Mouse (Mus musculus) urinary bladder, postnatal 36 days (tissue): ENCODE measurements around the gene Zfyve28.

Experiments
- DNase-seq, 2 experiments: peaks; one replicate each; pipeline ENCODE4 v3.0.0; 2022; ENCODE audit warnings: low spot score in 2 of 2, mixed read lengths in 1 of 2

Zfyve28 gene

DNA sequence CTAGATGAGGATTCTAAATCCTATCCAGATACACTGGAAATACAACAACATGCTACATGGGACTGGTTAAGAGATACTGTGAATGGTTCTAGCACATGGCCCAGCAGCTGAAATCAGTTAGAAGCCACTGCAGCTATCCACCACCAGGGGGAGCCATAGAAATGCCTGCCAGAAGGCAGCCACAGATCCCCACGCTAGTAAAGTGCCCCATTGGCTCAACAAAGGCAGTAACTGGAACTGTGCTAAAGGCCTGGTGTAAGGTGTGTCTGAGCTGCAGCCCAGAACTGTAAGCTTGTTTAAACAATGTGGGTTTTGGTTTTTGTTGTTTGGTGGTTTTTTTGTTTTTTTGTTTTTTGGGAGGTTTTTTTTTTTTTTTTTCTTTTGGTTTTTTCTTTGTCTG lies 78.0 kb downstream of the Zfyve28 start:
- DNase-seq: peak; percentile 71 to 78

DNA sequence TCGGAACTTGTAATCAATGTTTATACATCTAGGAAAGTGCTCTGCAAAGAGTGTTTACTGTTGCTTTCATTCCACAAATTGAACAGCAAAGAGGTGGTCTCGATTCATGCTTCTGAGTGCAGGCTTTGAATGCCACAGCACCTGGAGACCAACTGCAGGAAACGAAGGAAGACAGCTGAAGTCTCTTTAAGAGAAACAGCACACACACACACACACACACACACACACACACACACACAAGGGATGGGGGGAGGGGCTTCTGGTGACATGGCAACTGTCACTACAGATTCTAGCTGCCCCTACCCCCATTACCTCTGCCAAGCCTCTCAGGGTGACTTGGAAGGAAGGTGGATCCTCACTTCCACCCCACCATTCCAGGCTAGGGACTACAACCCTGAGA lies 80.7 kb downstream of the Zfyve28 start:
- DNase-seq: no peak

- no peak for DNase-seq
Measured at GRCm38 (mm10) chr5:34205788-34206187, 82.5 kb downstream of the Zfyve28 start.

DNA sequence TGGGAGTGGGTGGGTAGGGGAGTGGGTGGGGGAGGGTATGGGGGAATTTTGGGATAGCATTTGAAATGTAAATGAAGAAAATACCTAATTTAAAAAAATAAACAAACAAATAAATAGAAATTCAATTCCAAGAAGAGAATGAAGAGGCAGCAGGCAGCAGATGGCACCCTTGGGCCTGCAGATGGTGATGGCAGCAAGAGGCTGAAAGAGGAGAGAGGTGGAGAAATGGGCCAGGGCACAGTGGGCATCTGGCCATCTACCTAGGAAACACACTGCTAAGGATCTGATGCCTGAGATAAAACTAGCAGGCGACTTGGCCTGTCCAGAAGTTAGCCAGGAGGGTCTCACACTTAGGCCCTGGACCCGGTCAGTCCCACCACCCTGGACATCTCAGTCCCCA lies 83.3 kb downstream of the Zfyve28 start:
- no peak for DNase-seq

DNA sequence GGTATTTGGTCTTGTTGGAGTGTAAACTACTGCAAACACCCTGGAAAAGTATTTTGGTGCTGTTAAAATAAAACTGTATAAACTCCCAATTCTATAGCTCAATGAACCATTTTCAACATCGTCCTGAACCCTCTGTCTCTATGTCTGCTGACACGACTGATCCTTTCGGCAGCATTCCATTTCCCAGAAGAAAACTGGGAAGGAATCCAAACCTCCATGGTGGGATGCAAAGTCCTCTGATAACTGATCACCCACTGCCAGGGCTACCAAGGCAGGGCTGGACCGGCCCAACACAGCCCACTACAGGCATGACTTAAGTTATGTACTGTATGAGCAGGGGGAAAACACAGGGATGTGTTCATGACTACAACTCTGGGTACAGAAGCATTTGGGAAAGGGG lies 86.2 kb downstream of the Zfyve28 start:
- DNase-seq: no peak

DNA sequence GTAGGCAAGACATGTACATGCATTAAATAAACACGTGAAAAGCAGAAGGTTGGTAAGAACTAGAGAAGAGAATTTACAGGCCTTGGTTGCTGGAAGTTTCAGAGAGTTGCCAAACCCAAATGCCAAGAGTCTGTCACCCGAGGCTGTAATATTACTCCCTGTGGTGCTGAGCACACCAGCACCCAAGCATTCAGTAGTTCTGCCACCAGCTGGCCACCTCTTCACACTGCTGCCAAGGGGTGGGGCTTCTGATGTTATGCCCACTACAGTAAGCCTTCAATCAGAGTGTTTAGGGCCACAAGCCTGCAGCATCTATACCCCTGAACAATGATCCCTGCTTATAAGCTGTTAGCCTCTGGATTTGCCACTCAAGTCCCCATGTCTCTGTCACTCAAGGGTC lies 86.9 kb downstream of the Zfyve28 start:
- no peak for DNase-seq

DNA sequence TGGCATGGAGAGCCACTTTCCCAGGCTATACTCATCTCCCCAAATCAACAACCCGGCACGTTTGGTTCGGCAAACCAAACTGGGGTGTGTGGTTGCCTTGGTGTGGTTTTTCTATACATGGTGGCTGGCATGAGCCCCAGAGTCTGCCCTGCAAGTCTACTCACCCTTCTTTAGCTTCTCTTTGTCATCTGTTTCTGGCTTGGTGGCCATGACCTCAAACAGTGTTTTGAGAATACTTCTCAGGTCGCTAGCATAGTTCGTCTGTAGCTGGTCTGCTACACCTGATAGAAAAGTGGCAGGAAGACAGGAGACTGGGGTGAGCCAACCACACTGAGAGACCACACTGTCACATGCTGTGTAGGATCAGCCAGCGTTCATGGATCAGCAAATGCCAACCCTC lies 89.6 kb downstream of the Zfyve28 start:
- no peak for DNase-seq

DNA sequence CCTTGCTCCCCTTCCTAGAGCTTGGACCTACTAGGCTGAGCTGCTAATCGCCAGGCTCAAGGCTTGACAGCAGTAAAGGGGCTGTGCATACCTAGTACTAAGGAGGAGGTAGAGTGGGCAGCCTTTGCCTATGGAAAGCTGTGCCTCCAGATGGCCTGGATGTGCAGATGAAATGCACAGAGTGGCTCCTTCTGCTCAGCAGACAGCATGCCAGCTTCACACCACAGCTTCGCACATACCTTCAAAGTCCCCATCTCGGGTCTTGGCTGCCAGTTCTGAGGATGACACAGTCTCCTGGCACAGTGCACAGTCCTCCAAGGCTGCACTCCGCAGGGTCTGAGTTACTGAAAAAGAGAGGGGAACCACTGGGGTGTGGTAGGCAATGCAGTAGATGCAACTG lies 91.0 kb downstream of the Zfyve28 start:
- no peak for DNase-seq

DNA sequence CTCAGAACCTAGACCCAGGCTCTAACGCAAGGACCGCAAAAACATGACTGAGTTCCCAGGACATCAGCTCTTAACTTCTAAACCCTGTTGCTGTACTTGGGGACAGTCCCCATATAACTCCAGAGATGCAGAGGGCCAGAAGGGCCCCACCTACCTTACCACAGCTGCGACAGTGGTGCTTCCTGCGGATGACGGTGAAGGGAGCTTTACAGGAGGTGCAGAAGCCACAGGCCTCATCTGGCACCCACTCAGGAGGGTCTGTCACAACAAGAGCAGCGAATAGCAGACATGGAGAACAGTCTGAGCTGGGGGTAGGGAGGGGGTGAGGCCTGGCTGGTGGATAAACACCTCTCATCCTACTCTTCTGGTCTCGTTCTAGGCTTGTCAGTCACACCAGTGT lies 91.8 kb downstream of the Zfyve28 start:
- no peak for DNase-seq

- no peak for DNase-seq
Measured at GRCm38 (mm10) chr5:34195786-34196185, 92.5 kb downstream of the Zfyve28 start.

DNA sequence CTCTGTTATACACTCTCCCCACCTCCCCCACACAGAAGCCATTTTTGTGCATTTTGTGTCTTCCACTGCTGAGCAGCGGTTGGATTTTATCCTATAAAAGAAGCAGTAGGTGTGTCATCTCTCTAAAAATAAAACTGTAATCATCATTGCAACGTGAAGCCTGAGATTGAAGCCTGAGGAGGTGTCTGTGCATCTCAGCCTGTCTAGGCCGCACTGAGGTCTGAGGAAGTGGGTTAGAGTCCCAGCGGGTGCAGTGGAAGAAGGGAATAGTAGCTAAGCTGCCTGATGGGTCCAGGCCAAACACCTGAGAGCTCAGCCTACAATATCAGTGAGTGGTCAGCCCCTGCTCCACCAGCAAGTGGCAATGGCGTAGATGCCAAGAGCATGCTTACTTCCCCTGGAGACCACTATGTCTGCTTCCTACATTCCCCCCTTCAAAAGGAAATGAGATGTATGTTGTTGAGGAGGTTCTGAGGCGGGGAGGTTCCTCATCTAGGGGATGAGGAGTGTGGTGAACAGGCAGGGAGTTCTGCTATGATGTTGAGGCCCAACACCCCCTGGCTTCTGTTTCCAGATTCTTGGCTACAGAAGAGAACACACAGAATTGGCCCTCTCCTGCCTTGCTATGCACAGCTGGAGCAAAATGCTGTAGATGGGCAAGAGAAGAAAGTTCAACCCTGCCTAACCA lies 93.1 kb downstream of the Zfyve28 start:
- no peak for DNase-seq

GRCm38 (mm10) chr5:34194426-34194825 lies 93.8 kb downstream of the Zfyve28 start:
- DNase-seq: no peak

GRCm38 (mm10) chr5:34191843-34192242 lies 96.4 kb downstream of the Zfyve28 start:
- DNase-seq: no peak

- peak in 1 of 2 experiments; percentile 71 for DNase-seq
Measured at GRCm38 (mm10) chr5:34191021-34191420, 97.2 kb downstream of the Zfyve28 start.

DNA sequence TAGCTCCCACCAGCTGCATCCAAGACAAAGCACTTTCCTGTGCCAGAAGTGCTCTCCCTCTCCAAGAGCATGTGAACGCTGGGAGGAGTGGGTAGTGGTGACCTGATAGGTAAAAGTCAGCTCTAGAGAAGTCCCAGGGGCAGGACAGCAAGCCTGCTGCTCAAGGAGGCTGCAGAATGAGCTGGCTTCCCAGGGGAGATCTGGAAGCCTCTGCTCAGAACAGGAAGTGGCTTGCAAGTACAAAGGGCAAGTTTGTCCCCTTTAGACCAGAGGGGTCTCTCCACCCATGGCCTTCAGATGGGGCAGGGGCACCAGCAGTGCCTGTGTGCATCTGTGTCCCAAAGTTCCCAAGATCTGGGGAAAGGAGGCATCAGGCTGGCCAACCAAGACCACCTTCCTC lies 98.7 kb downstream of the Zfyve28 start:
- DNase-seq: no peak

DNA sequence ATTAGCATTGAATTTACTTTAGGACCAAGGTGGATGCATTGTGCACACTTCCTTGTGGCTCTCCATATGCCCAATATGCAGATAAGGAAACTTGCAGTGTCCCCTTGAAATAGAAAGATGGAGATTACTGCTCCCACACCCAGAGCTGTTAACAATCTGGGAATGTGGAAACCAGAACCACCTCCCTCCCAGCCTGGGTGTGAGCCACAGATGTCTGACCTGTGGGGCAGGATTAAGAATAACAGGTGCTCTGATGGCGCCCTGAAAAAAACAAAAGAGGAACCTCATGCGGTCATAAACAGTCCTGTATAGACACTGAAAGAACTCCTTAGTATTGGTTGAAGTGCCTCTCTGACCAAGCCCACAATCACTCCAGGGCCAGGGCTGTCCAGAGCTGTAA lies 99.4 kb downstream of the Zfyve28 start:
- no peak for DNase-seq

GRCm38 (mm10) chr5:34187601-34188316 lies 100.5 kb downstream of the Zfyve28 start, which contains the start of gene Mxd4:
Mxd4 (minus strand) TSS chr5:34187720.
- peak; percentile 98 to 99 for DNase-seq

- DNase-seq: peak; percentile 35 to 61
Measured at GRCm38 (mm10) chr5:34186961-34187391, 101.3 kb downstream of the Zfyve28 start.

DNA sequence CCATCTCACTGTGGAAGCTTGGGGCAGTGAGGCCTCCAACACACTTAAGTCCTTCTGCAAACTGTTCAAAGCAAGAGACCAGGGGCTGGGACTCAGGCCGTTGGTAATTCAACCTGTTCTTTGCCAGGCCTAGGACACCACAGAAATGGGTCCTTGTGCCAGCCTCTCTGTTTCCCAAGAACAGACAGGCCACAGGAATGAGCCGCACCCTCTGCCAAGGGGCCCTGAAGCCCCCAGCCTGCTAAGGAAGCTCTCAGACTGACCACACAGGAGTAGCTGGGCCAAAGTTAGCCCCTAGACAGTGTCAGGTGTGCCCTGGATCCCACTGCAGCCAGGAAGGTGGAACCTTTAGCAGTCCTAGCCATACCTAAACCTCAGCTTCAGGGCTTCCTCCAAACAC lies 101.9 kb downstream of the Zfyve28 start:
- DNase-seq: no peak

DNA sequence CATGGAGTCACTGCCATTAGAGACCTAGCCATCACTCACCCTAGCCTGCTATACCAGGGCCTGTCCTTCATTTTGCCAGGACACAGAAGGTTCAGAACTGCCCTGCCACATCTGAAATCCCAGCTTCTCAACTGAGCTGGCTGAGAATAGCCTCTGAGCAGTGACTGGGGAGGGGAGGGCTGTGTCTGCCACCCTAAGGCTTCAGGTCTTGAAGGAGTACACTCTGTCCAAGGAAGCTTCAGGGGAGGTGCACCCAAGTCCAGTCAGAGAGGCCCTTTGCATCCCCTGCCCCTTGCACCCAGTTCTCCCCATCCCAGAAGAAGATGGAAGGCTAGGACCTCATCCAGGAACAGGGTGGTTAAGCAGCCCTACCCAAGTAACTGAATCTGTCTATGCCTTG lies 102.5 kb downstream of the Zfyve28 start:
- no peak for DNase-seq

GRCm38 (mm10) chr5:34185051-34185580 lies 103.1 kb downstream of the Zfyve28 start:
- DNase-seq: no peak

DNA sequence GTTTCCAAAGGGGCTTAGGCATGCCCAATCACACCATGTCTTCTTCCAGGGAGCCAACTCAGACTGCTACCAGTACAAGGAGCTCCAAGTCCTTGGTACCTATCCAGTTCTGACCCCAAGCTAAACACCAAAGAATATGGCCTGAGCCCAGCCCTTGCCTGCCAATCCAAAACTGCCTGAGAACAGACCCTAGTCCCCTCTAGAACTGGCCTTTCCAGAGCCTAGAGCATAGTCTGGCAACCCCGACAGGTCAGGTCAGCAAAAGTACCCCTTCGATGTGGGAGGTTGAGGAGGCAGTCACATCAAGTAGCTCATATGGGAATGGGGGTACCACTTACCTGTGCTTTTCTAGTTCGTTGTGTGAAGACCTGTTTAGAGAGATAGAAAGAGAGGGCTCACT lies 104.3 kb downstream of the Zfyve28 start:
- no peak for DNase-seq
